ENCODE assay signal across 18 mouse cellular contexts in the genomic region with DNA sequence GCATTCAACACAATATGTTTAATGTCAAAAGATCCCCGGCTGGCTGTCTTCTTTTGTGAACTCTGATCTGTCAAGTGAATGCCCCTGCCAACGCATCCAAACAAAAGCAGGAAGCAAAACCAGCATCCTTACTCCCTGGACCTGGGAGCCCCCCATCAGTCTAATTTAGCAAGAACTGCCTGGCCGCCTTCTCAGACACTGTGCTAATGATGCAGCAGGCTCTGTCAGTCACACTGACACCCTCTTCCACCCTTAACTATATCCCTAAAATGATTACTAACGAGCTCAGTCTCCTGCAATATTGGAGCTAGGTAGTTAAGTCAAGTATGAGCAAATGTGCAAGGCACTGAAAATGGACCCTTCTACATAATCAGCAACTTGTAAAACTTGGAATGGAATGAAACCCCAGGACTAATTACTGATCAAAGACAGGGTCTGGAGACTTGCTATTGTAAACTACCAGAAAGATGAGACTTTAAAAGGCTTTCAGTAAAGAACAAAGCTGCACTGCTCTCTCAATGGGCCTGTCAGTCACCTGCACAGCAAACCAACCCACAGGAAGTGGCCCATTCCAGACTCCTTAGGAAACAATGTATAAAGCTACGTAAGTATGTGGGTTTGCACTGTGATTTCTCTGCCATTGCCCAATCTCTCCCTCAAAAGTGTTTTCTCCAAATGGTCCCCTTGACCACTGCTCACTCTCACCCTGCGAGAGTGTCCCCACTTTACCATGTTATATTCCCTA.
DNase-seq lines count a peak whose midpoint lies in the region; ATAC-seq lines count a peak whose summit lies in the region.
"Had no signal": no experiment of that assay in that cellular context is flagged by ENCODE, and none has a peak within 500 bp of the region (broad histone marks: within the 10 kb centered on the region; RNA-seq: fewer than 3 reads in every experiment).

No protein-coding gene starts in this region.

- DNase-seq in embryo, embryonic 9.5 days (ENCODE audit: extremely low spot score) = peak; percentile 6
- no peak for DNase-seq in embryo, embryonic 11 days
- DNase-seq in thymus, postnatal 0 days (ENCODE audit: low spot score) = peak; percentile 58
- no peak for DNase-seq in thymus, postnatal 4 days
- DNase-seq in retina, embryonic 14.5 days (ENCODE audit: low spot score) = peak; percentile 33
- no peak for DNase-seq in Muller cell, postnatal 12 days (ENCODE audit: inconsistent ontology term)
- DNase-seq: adrenal gland, adult 2 months; cerebellum, adult 8-10 months; kidney, adult 18-20 months; kidney, postnatal 4 days; layer of hippocampus, adult 9-11 months; liver, embryonic 13.5 days; lung, adult 2 months; lung, postnatal 14 days; right cerebral cortex, postnatal 4 days; thymus, adult 18-20 months had no signal

- peak; percentile 44 for ATAC-seq in activated CD4-positive, CD25-positive, alpha-beta regulatory T cell, adult 4 months
- no peak for ATAC-seq in cerebellum, adult (ENCODE audit: insufficient number of reproducible peaks, low FRiP score, low TSS enrichment)

Comparison
In these comparisons a context has a peak if more than half of its experiments do, and no peak if none do; other contexts are left out.
1. DNase-seq: peak in embryo, embryonic 9.5 days (single experiment), thymus, postnatal 0 days (single experiment) and retina, embryonic 14.5 days (single experiment); none in embryo, embryonic 11 days (single experiment), thymus, postnatal 4 days (single experiment) and Muller cell, postnatal 12 days (single experiment).